Mouse (Mus musculus): ENCODE measurements around the gene BC025920. TPM values are rescaled to one million over a fixed set of nuclear protein-coding genes. Genes with fewer than 3 reads are reported as not detected.

BC025920 gene
- total and polyA plus RNA-seq, 3 experiments, result 1.4 to 2.3 (median 1.6) TPM

DNA sequence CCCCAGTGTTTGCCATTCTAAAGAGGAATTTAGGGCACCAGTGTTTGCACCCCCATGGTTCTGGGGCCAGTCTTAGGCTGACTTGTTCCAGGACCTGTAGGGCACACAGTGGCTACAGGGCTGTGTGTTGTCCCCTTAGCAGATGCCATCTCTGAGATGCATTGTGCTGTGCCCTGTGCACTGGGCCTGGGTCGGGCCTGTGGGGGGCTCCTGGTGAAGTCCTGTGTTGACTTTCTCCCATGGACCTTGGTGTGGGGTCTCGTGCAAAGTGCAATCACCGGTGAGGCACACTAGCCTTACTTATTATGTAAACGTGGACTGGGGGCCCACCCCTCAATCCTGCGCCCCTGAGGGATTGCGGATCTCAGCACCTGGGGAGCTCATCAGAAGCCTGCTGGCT, 43.7 kb upstream of the BC025920 start:
- Histone ChIP-seq H3K9me3 (replicated peaks; ENCODE audit: low read length) (no peaks in the 10 kb centered on the region), H3K4me1 (ENCODE audit: control insufficient read depth in 1 of 2, insufficient read depth in 2 of 2) (peaks cover 5 to 15% of the 10 kb centered on the region in 2 experiments; a peak in 3 of 4 replicates), H3K79me2 (replicated peaks; ENCODE audit: control insufficient read depth, extremely low read depth, insufficient read depth, poor library complexity, severe bottlenecking) (peaks cover 14% of the 10 kb centered on the region; the same call in 1 of the 2 replicates), H3K4me2 (ENCODE audit: insufficient read depth, low read depth, poor library complexity, severe bottlenecking) (no peak overlapping the region), H3K27me3 (replicated peaks) (peaks cover 76% of the 10 kb centered on the region), H3K4me3 (replicated peaks in 1 of 3; ENCODE audit: low read depth in 2 of 3, low read length in 2 of 3, poor library complexity in 1 of 3) (no peak overlapping the region), H3K9ac (ENCODE audit: insufficient read depth, low read depth) (no peak overlapping the region), H3K27ac (ENCODE audit: insufficient read depth, low read depth) (no peak overlapping the region), H3K36me3 (replicated peaks in 1 of 2; ENCODE audit: control insufficient read depth in 1 of 2, insufficient read depth in 1 of 2, low read length in 1 of 2) (peaks cover 8 to 25% of the 10 kb centered on the region in 2 experiments)
- no peak for DNase-seq (ENCODE audit: extremely low read depth)
- no peak for TF ChIP-seq ELF1 (IDR thresholded peaks at IDR 0.05; ENCODE audit: low read depth, low read length)
- TF ChIP-seq MEF2A (IDR thresholded peaks at IDR 0.05; ENCODE audit: borderline replicate concordance, low read depth, low read length), result no peak
- no peak for TF ChIP-seq JUN (IDR thresholded peaks at IDR 0.05; ENCODE audit: insufficient read depth, low read depth, low read length)
- no peak for TF ChIP-seq JUND (conservative IDR thresholded peaks at IDR 0.05; ENCODE audit: low read depth, low read length)
- no peak for TF ChIP-seq ZNF384 (IDR thresholded peaks at IDR 0.05; ENCODE audit: low read depth, low read length)
- no peak for TF ChIP-seq IRF4 (IDR thresholded peaks at IDR 0.05; ENCODE audit: low read depth, low read length)
- in situ Hi-C loops (cut with MboI; ENCODE audit: low pct_ligation_motif_present, low pct_unique_long_range_greater_than_20kb, low sequenced_read_pairs), result loop anchor here (5.0 kb wide), 1 partner anchor 40 kb away; the partner anchor contains the start of gene Tle6
- dilution Hi-C loops (cut with MboI; ENCODE audit: extremely low pct_ligation_motif_present, extremely low pct_unique_long_range_greater_than_20kb, low sequenced_read_pairs), result no loop called here

DNA sequence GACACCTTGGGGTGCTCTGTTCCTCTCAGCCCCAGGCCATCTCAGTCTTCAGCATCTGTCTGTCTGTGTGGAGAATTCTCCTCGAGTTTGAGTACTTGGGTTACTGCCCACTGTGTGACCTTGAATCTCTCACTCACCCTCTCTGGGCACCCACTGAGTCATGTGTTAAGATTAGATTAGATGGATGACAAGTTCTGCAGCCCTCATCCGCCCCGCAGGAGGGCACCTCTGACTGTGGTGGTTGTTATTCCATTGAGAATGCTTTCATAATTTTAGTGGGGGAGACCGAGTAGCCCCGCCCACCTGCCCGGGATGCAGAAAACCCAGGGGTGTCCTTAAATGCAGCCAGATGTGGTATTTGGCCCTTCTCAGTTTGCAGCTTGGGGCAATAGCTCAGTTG, 42.6 kb upstream of the BC025920 start:
- Histone ChIP-seq H3K27ac (ENCODE audit: insufficient read depth, low read depth) (no peak overlapping the region), H3K27me3 (replicated peaks) (peaks cover 80% of the 10 kb centered on the region), H3K4me2 (ENCODE audit: insufficient read depth, low read depth, poor library complexity, severe bottlenecking) (no peak overlapping the region), H3K4me1 (ENCODE audit: control insufficient read depth in 1 of 2, insufficient read depth in 2 of 2) (peaks cover 5 to 8% of the 10 kb centered on the region in 2 experiments; a peak in 3 of 4 replicates), H3K4me3 (replicated peaks in 1 of 3; ENCODE audit: low read depth in 2 of 3, low read length in 2 of 3, poor library complexity in 1 of 3) (no peak overlapping the region), H3K9ac (ENCODE audit: insufficient read depth, low read depth) (no peak overlapping the region), H3K36me3 (replicated peaks in 1 of 2; ENCODE audit: control insufficient read depth in 1 of 2, insufficient read depth in 1 of 2, low read length in 1 of 2) (peaks cover 8 to 25% of the 10 kb centered on the region in 2 experiments), H3K9me3 (replicated peaks; ENCODE audit: low read length) (no peaks in the 10 kb centered on the region), H3K79me2 (replicated peaks; ENCODE audit: control insufficient read depth, extremely low read depth, insufficient read depth, poor library complexity, severe bottlenecking) (peaks cover 14% of the 10 kb centered on the region; the same call in 1 of the 2 replicates)
- TF ChIP-seq MAFK (IDR thresholded peaks at IDR 0.05; ENCODE audit: insufficient replicate concordance, low read length), result no peak
- no peak for TF ChIP-seq MAX (IDR thresholded peaks at IDR 0.05; ENCODE audit: low read length)
- no peak for TF ChIP-seq MAZ (IDR thresholded peaks at IDR 0.05; ENCODE audit: low read depth, low read length)
- TF ChIP-seq JUND (conservative IDR thresholded peaks at IDR 0.05; ENCODE audit: low read depth, low read length), result no peak
- DNase-seq (ENCODE audit: extremely low read depth), result no peak
- dilution Hi-C loops (cut with MboI; ENCODE audit: extremely low pct_ligation_motif_present, extremely low pct_unique_long_range_greater_than_20kb, low sequenced_read_pairs), result no loop called here
- in situ Hi-C loops (cut with MboI; ENCODE audit: low pct_ligation_motif_present, low pct_unique_long_range_greater_than_20kb, low sequenced_read_pairs), result loop anchor here (5.0 kb wide), 1 partner anchor 39 kb away; the partner anchor contains the start of gene Tle6

DNA sequence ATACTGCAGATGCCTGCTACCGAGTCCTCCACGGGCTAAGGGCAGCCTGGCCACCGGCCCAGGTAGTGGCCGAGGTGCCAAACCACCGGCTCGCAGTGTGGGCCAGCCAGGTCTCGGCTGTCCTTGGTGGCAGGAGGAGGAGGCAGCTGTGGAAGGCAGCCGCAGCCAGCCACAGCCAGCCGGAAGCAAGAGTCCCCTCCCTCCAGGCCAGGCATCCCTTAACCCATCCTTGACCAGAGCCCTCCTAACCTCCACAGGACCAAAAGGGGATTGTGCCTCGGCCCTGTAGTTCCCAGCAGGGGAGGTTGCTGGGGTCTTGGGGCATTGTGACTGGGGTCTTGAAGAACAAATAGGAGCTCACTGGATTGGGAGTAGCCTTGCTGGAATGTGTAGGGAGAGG, 41.9 kb upstream of the BC025920 start:
- Histone ChIP-seq H3K4me2 (ENCODE audit: insufficient read depth, low read depth, poor library complexity, severe bottlenecking) (no peak overlapping the region), H3K4me3 (replicated peaks in 1 of 3; ENCODE audit: low read depth in 2 of 3, low read length in 2 of 3, poor library complexity in 1 of 3) (no peak overlapping the region), H3K36me3 (replicated peaks in 1 of 2; ENCODE audit: control insufficient read depth in 1 of 2, insufficient read depth in 1 of 2, low read length in 1 of 2) (peaks cover 8 to 25% of the 10 kb centered on the region in 2 experiments), H3K9me3 (replicated peaks; ENCODE audit: low read length) (no peaks in the 10 kb centered on the region), H3K27ac (ENCODE audit: insufficient read depth, low read depth) (no peak overlapping the region), H3K27me3 (replicated peaks) (peaks cover 82% of the 10 kb centered on the region), H3K79me2 (replicated peaks; ENCODE audit: control insufficient read depth, extremely low read depth, insufficient read depth, poor library complexity, severe bottlenecking) (peaks cover 14% of the 10 kb centered on the region; the same call in 1 of the 2 replicates), H3K9ac (ENCODE audit: insufficient read depth, low read depth) (no peak overlapping the region), H3K4me1 (ENCODE audit: control insufficient read depth in 1 of 2, insufficient read depth in 2 of 2) (peaks cover 5 to 8% of the 10 kb centered on the region in 2 experiments; a peak in 3 of 4 replicates)
- DNase-seq (ENCODE audit: extremely low read depth), result no peak
- in situ Hi-C loops (cut with MboI; ENCODE audit: low pct_ligation_motif_present, low pct_unique_long_range_greater_than_20kb, low sequenced_read_pairs) (loop anchor here (5.0 kb wide), 1 partner anchor 38 kb away; the partner anchor contains the start of gene Tle6), dilution Hi-C loops (cut with MboI; ENCODE audit: extremely low pct_ligation_motif_present, extremely low pct_unique_long_range_greater_than_20kb, low sequenced_read_pairs) (no loop called here)
- TF ChIP-seq ZKSCAN1 (IDR thresholded peaks at IDR 0.05; ENCODE audit: borderline replicate concordance, low read depth, low read length) (no peak), USF2 (conservative IDR thresholded peaks at IDR 0.05; ENCODE audit: low read depth, low read length) (no peak), KAT2A (IDR thresholded peaks at IDR 0.05; ENCODE audit: insufficient replicate concordance, low read length) (no peak), ETS1 (conservative IDR thresholded peaks at IDR 0.05; ENCODE audit: low read depth, low read length) (no peak), SIN3A (IDR thresholded peaks at IDR 0.05; ENCODE audit: low read length) (no peak)

Data from CH12.LX (cell line).